ENCODE assay signal across 17 mouse cellular contexts in the genomic region with DNA sequence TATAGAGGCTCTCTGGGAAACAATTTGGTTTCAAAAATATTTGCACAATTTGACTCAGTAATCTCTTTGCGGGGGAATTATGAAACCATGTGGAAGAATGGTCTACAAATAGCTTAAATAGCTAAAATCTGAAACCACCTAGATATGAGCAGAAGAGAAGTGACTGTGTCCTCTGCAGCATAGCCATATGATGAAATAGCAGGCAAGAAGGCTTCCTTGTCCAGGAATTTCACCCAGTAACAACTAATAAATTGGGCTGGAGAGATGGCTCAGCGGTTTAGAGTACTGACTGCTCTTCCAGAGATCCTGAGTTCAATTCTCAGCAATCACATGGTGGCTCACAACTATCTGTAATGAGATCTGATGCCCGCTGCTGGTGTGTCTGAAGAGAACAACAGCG. TPM values are rescaled to one million over a fixed set of nuclear protein-coding genes. Genes with fewer than 3 reads are reported as not detected.
"Had no signal": no experiment of that assay in that cellular context is flagged by ENCODE, and none has a peak within 500 bp of the region (broad histone marks: within the 10 kb centered on the region; RNA-seq: fewer than 3 reads in every experiment).

No protein-coding gene starts in this region.

- H3K36me3 ChIP-seq: liver, embryonic 13.5 days; midbrain, embryonic 10.5 days; midbrain, embryonic 13.5 days had no signal

- H3K4me2 ChIP-seq: liver, embryonic 13.5 days; midbrain, embryonic 13.5 days had no signal

- DNase-seq: kidney, postnatal 25 days; layer of hippocampus, adult 9-11 months; liver, embryonic 13.5 days; lung, adult 2 months; lung, postnatal 36 days; right cerebral cortex, postnatal 14 days; right cerebral cortex, postnatal 4 days; thymus, adult 2 months; thymus, postnatal 25 days had no signal

- H3K4me3 ChIP-seq: layer of hippocampus, adult 2 months; liver, embryonic 13.5 days; megakaryocyte, embryonic 14.5 days; midbrain, embryonic 10.5 days; midbrain, embryonic 13.5 days had no signal

- ATAC-seq: midbrain, embryonic 13.5 days; midbrain, embryonic 16.5 days had no signal

- H3K9me3 ChIP-seq: liver, embryonic 13.5 days; midbrain, embryonic 10.5 days; midbrain, embryonic 13.5 days had no signal

- H3K4me1 ChIP-seq: liver, embryonic 13.5 days; megakaryocyte, embryonic 14.5 days; midbrain, embryonic 10.5 days; midbrain, embryonic 13.5 days had no signal

- H3K9ac ChIP-seq: liver, embryonic 13.5 days; midbrain, embryonic 13.5 days had no signal

- H3K27me3 ChIP-seq: liver, embryonic 13.5 days; megakaryocyte, embryonic 14.5 days; midbrain, embryonic 13.5 days had no signal

- H3K27ac ChIP-seq: kidney, postnatal 0 days; layer of hippocampus, adult 2 months; liver, embryonic 13.5 days; midbrain, embryonic 10.5 days; midbrain, embryonic 13.5 days; stomach, postnatal 0 days had no signal

RNA-seq across cellular contexts. Expression of a gene that starts 26.0 kb away (rescaled TPM):
- polyA plus RNA-seq: liver, adult 2 months; lung, adult 2 months; thymus, adult 2 months had no signal
